Mouse (Mus musculus) heart, embryonic 10.5 days (tissue): Measurements from ENCODE around the gene Ppm1d. TPM values are rescaled to one million over a fixed set of nuclear protein-coding genes. Genes with fewer than 3 reads are reported as not detected.

Experiments used
- DNase-seq: peaks from one replicate; pipeline ENCODE4 v3.0.0-alpha.2; 2017; ENCODE audit warnings: low spot score
- H3K27ac ChIP-seq: fragments of 300-500 bp; sonication (generic); 2 replicates; pipeline ENCODE4 v1.5.1; 2016; ENCODE audit warnings: mild to moderate bottlenecking
- H3K27me3 ChIP-seq: fragments of 300-500 bp; sonication (generic); 2 replicates; pipeline ENCODE4 v1.6.1; 2016; ENCODE audit warnings: mild to moderate bottlenecking; ENCODE audit not compliant: poor library complexity, insufficient read depth, severe bottlenecking
- H3K36me3 ChIP-seq: fragments of 300-500 bp; sonication (generic); 2 replicates; pipeline ENCODE4 v1.6.1; 2016; ENCODE audit warnings: mild to moderate bottlenecking, moderate library complexity
- H3K4me1 ChIP-seq: fragments of 300-500 bp; sonication (generic); 2 replicates; pipeline ENCODE4 v1.6.1; 2016; ENCODE audit warnings: mild to moderate bottlenecking
- H3K4me3 ChIP-seq: fragments of 300-500 bp; sonication (generic); 2 replicates; pipeline ENCODE4 v1.5.1; 2016; ENCODE audit warnings: mild to moderate bottlenecking, moderate library complexity
- H3K9me3 ChIP-seq: fragments of 300-500 bp; sonication (generic); 2 replicates; pipeline ENCODE4 v1.6.1; 2016; ENCODE audit warnings: mild to moderate bottlenecking, moderate library complexity
- WGBS: fragments of 180-500 bp; shearing (Covaris S2); methylation state at CpG from one replicate; pipeline ENCODE4 v1.1.7; 2016; 5-methylcytosine and 5-hydroxymethylcytosine counted together
- polyA plus RNA-seq: library from polyadenylated mRNA; unstranded; fragments of >200 nt; fragmentation: Nextera tagmentation; extraction: Ambion mirVana; gene quantifications from 2 replicates; pipeline ENCODE4 v1.2.1, GENCODE M21; 2016

Gene Ppm1d
- polyA plus RNA-seq, 1 experiment from 2014 or later = 17.7 TPM

DNA sequence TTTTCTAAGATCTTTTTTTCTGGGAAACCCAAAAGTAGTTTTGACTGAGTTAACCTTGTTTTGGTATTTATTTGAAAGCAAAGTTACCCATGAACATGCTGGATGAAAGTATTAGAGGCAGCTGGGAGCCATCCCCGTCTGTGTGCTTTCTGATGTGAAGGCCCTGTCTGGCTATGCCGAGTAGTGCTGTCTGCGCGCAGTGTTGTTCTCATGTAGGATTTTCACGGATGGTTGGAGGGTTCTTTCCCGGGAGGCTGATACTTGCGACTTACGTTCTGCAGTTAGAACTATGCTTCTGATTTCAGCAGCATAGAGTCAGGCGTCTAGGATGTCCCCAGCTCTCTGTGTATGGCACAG is 81.8 kb downstream of the Ppm1d start:
- peaks cover 2% of the 10 kb centered on the region; the same call in 1 of the 2 replicates for H3K4me1 ChIP-seq
- no peaks in the 10 kb centered on the region for H3K9me3 ChIP-seq
- 72% methylated on average over 9 of the region's 9 CpGs for WGBS
- H3K4me3 ChIP-seq = no peak overlapping the region
- no peaks in the 10 kb centered on the region for H3K27me3 ChIP-seq
- no peak for DNase-seq
- H3K36me3 ChIP-seq = no peaks in the 10 kb centered on the region
- 0 out of 2 replicates have a peak overlapping the region, but pooled peaks have one; percentile 11 for H3K27ac ChIP-seq

DNA sequence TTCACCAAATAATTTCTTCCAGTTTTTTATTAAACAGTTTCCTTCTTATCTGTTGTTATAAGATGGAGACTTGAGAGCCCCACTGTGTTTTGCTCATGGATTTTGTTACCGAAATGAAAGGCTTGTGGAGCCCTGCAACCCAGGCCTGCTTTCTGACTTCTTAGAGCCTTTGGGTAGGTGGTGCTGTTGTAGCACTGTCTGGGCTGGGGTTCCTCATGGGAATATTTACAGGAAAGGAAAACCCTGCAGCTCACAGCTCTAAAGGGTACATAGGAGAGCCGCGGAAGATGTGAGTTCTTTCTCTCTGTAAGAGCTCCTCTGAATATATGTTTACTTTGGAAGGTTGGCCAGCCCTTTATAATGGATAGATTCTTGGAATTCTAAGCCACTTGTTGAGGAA is 82.9 kb downstream of the Ppm1d start:
- peaks cover 2% of the 10 kb centered on the region; the same call in 1 of the 2 replicates for H3K4me1 ChIP-seq
- 69% methylated on average over 3 of the region's 3 CpGs for WGBS
- H3K27me3 ChIP-seq = no peaks in the 10 kb centered on the region
- H3K36me3 ChIP-seq = no peaks in the 10 kb centered on the region
- DNase-seq = no peak
- H3K9me3 ChIP-seq = no peaks in the 10 kb centered on the region
- H3K27ac ChIP-seq = no peak overlapping the region
- no peak overlapping the region for H3K4me3 ChIP-seq

DNA sequence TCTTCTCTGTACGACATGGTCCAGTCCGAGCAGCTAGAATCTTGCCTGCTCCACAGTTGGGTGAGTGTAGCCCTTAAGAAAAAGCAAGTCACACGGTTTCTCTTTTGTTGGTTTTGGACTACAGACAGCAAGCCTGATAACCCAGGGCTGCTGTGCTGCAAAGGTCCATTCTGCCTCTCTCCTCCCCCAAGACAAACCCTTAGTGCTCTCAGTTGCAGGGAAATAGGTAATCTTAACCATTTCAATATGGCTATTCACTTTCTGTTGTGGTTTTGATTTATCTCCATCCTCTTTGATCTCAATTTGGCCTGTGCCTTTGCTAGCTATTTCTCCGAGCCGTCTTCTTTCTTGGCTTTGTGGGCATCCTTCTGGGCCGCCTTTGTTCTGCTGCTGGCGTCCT is 84.3 kb downstream of the Ppm1d start:
- Histone ChIP-seq H3K9me3 (no peaks in the 10 kb centered on the region), H3K4me1 (peaks cover 2% of the 10 kb centered on the region; the same call in 1 of the 2 replicates), H3K36me3 (no peaks in the 10 kb centered on the region), H3K27me3 (no peaks in the 10 kb centered on the region), H3K4me3 (no peak overlapping the region), H3K27ac (no peak overlapping the region)
- WGBS = 64% methylated on average over 7 of the region's 7 CpGs
- no peak for DNase-seq

Other genes starting within 250 kb of the Ppm1d start
- gene Usp32, start 171.1 kb upstream of the Ppm1d start, polyA plus RNA-seq = 4.3 and 5.0 TPM in 2 replicates
- not detected in 2 replicates for gene 1700125H20Rik, start 140.8 kb upstream of the Ppm1d start, polyA plus RNA-seq
- 44.4 and 46.8 TPM in 2 replicates for gene Appbp2, start 76.1 kb upstream of the Ppm1d start, polyA plus RNA-seq
- gene Bcas3, start 41.9 kb downstream of the Ppm1d start, polyA plus RNA-seq = 20.1 and 22.4 TPM in 2 replicates